Mouse (Mus musculus): ENCODE data around the gene Rsrp1.
A peak's percentile ranks its signal among the peaks of the same experiment; 100 is the strongest.

The Rsrp1 gene

DNA sequence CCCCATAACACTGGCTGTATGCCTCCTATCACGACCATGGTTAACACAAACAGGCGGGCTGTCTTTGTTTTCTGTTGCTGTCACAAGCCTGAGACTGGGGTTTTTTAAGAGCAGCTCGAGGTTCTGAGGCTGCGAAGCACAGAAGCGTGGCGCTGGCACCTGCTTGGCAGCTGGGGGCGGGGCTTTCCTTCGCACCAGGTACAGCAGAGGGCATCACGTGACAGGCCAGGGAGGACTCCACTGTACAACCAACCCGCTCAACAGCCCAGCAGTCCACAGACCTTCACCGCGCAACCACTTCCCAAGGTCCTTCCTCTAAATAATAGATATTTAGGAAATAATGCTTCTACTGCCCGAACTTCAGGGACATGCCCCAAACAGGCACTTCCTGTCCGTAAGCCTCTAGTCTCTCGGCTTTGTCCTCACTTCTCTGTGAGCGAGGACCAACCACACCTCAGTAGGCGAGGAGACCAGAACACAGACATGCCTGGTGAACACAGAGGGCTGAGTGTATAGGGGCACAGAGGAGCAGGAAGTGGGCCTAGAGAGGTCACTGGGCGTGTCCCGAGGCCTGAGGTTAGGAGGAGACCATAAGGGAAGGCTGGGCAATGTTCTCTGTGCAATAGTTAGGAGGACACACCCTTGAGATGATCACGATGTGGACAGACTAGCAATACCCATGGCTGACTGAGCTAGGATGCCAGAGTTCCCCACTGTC is 44.7 kb downstream of the Rsrp1 start:
- no peak for DNase-seq

DNA sequence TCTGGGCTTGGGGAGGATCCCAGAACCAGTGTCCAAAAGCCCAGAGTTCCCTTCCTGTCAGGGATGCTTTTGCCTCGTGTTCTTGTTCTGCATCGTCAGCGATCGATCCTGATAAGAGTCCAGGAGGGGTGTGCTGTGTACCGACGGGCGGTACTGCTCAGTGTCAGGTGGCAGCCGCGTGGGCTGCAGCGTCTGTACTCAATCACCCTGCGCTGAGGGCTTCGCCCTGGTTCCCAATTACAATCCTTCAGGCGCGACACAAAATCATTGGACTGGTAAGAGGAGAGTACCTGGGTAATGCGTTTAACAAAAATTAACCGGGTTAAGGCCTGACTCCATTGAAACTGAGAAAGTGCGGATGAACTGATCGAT is 45.2 kb downstream of the Rsrp1 start:
- DNase-seq = no peak

DNA sequence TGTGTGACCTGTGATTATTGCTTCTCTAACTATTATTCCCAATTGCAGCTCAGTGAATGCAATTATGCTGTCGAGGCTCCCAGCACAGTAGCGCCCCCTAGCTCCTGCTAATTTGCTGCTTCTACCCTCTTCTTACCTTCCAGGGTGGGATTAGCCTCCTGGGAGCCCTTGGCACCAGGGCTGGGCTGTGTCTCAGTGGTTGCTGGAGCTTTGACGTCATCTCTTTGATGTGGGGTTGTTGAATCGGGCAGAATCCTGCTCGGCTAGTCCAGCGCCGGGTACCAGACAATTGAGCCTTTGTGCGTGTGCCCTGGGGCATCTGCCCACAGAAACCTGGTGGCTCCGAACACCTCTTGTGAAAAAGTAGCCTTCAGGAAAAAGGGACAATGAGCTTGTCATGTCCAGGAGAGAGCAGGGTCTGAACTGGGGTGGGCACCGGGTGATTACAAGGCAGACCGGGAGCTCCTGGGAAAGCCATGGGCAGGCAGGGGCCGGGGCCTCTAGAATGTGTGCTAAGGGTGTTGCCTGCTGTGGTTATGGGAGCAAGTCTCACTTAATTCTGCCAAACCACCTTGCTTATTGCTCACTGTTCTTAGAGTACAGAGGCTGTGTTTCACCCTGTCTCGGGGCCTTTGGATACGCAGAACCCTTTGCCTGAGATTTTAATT is 52.0 kb downstream of the Rsrp1 start:
- DNase-seq = peak; percentile 65

DNA sequence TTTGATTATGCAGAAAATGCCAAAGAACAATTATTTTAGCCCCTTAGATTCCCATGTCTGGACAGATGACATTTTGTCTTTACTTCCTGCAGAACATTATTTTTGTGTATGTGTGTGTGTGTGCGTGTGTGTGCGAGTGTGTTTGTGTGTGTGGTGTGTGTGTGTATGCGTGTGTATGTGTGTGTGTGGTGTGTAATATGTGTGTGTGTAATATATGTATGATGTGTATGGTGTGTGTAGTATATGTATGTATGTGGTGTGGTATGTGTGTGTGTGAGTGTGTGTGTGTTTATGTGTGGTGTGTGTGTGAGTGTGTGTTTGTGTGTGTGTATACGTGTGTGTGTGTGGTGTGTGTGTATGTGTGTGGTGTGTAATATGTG is 52.5 kb downstream of the Rsrp1 start:
- no peak for DNase-seq

Measured in thymus, postnatal 4 days (tissue).